Comparison of ENCODE assay signal across 28 mouse cellular contexts in genomic region chr15:46625001-46625632, GRCm38 (mm10).
"Had no signal": no experiment of that assay in that cellular context is flagged by ENCODE, and none has a peak within 500 bp of the region (broad histone marks: within the 10 kb centered on the region; RNA-seq: fewer than 3 reads in every experiment).

No protein-coding gene starts in this region.

- DNase-seq: cerebellum, adult 2 months; cerebellum, adult 8-10 months; cerebellum, adult 9-10 months; cerebellum, adult 9-11 months; cerebellum, postnatal 10 days; cerebellum, postnatal 14 days; cerebellum, postnatal 25 days; cerebellum, postnatal 36 days; embryo, embryonic 11 days; forebrain, postnatal 0 days; gastrocnemius, adult 2 months; gastrocnemius, postnatal 10 days; gastrocnemius, postnatal 14 days; gastrocnemius, postnatal 25 days; gastrocnemius, postnatal 36 days; heart, adult 11 months; heart, adult 18-20 months had no signal

- H3K36me3 ChIP-seq: embryonic facial prominence, embryonic 10.5 days; embryonic facial prominence, embryonic 12.5 days; embryonic facial prominence, embryonic 13.5 days; embryonic facial prominence, embryonic 15.5 days; forebrain, embryonic 10.5 days; forebrain, embryonic 12.5 days; forebrain, embryonic 15.5 days had no signal

- H3K4me2 ChIP-seq: embryonic facial prominence, embryonic 12.5 days; embryonic facial prominence, embryonic 13.5 days; embryonic facial prominence, embryonic 15.5 days; forebrain, embryonic 12.5 days; forebrain, embryonic 13.5 days; forebrain, embryonic 15.5 days had no signal

- H3K4me3 ChIP-seq: embryonic facial prominence, embryonic 10.5 days; embryonic facial prominence, embryonic 12.5 days; embryonic facial prominence, embryonic 13.5 days; embryonic facial prominence, embryonic 15.5 days; erythroblast, embryonic 14.5 days; forebrain, embryonic 10.5 days; forebrain, embryonic 12.5 days; forebrain, embryonic 13.5 days; forebrain, embryonic 15.5 days; gastrocnemius, adult 2 months had no signal

- H3K27ac ChIP-seq: embryonic facial prominence, embryonic 10.5 days; embryonic facial prominence, embryonic 12.5 days; embryonic facial prominence, embryonic 13.5 days; embryonic facial prominence, embryonic 15.5 days; forebrain, embryonic 10.5 days; forebrain, embryonic 12.5 days; forebrain, embryonic 13.5 days; forebrain, embryonic 15.5 days; gastrocnemius, adult 2 months had no signal

- H3K4me1 ChIP-seq: embryonic facial prominence, embryonic 10.5 days; embryonic facial prominence, embryonic 12.5 days; embryonic facial prominence, embryonic 13.5 days; embryonic facial prominence, embryonic 15.5 days; forebrain, embryonic 10.5 days; forebrain, embryonic 12.5 days; forebrain, embryonic 13.5 days; forebrain, embryonic 15.5 days had no signal

- H3K9ac ChIP-seq: embryonic facial prominence, embryonic 12.5 days; embryonic facial prominence, embryonic 13.5 days; embryonic facial prominence, embryonic 15.5 days; forebrain, embryonic 12.5 days; forebrain, embryonic 13.5 days; forebrain, embryonic 15.5 days; forebrain, postnatal 0 days had no signal

- H3K27me3 ChIP-seq: embryonic facial prominence, embryonic 12.5 days; embryonic facial prominence, embryonic 13.5 days; embryonic facial prominence, embryonic 15.5 days; forebrain, embryonic 12.5 days; forebrain, embryonic 13.5 days; forebrain, embryonic 15.5 days had no signal

- H3K9me3 ChIP-seq: embryonic facial prominence, embryonic 10.5 days; embryonic facial prominence, embryonic 12.5 days; embryonic facial prominence, embryonic 13.5 days; embryonic facial prominence, embryonic 15.5 days; forebrain, embryonic 10.5 days; forebrain, embryonic 12.5 days; forebrain, embryonic 13.5 days; forebrain, embryonic 15.5 days had no signal

- ATAC-seq: forebrain, embryonic 13.5 days; forebrain, embryonic 14.5 days; forebrain, embryonic 15.5 days; forebrain, embryonic 16.5 days; forebrain, postnatal 0 days had no signal
